Mouse (Mus musculus) thymus, postnatal 4 days (tissue): ENCODE data around the gene Brd2.
A peak's percentile ranks its signal among the peaks of the same experiment; 100 is the strongest.

Experiments
- DNase-seq: peaks from one replicate; pipeline ENCODE4 v3.0.0; 2021

Brd2 gene

GRCm38 (mm10) chr17:34109806-34110195 lies 12.6 kb downstream of the Brd2 start:
- no peak for DNase-seq

GRCm38 (mm10) chr17:34109038-34109805 lies 13.2 kb downstream of the Brd2 start:
- DNase-seq: peak; percentile 64

- no peak for DNase-seq
Measured at GRCm38 (mm10) chr17:34108460-34108859, 14.0 kb downstream of the Brd2 start.

GRCm38 (mm10) chr17:34107109-34107867 lies 15.1 kb downstream of the Brd2 start:
- no peak for DNase-seq

GRCm38 (mm10) chr17:34106555-34106954 lies 15.9 kb downstream of the Brd2 start:
- DNase-seq: no peak

GRCm38 (mm10) chr17:34104804-34105203 lies 17.6 kb downstream of the Brd2 start:
- DNase-seq: no peak

- no peak for DNase-seq
Measured at GRCm38 (mm10) chr17:34102831-34103230, 19.6 kb downstream of the Brd2 start.

GRCm38 (mm10) chr17:34101604-34102032 lies 20.8 kb downstream of the Brd2 start:
- DNase-seq: peak; percentile 99

- no peak for DNase-seq
Measured at GRCm38 (mm10) chr17:34101185-34101584, 21.2 kb downstream of the Brd2 start.

- no peak for DNase-seq
Measured at GRCm38 (mm10) chr17:34099531-34099930, 22.9 kb downstream of the Brd2 start.

- no peak for DNase-seq
Measured at GRCm38 (mm10) chr17:34098709-34099479, 23.5 kb downstream of the Brd2 start.

GRCm38 (mm10) chr17:34097272-34097671 lies 25.2 kb downstream of the Brd2 start:
- no peak for DNase-seq

GRCm38 (mm10) chr17:34096497-34097010 lies 25.9 kb downstream of the Brd2 start:
- DNase-seq: no peak

GRCm38 (mm10) chr17:34094283-34095035 lies 28.0 kb downstream of the Brd2 start:
- DNase-seq: peak; percentile 57

GRCm38 (mm10) chr17:34093199-34093874 lies 29.1 kb downstream of the Brd2 start:
- peak; percentile 82 for DNase-seq

GRCm38 (mm10) chr17:34092197-34092875 lies 30.1 kb downstream of the Brd2 start, which contains the start of gene H2-Oa:
H2-Oa (plus strand) TSS chr17:34092340.
- DNase-seq: peak; percentile 70

- peak; percentile 82 for DNase-seq
Measured at GRCm38 (mm10) chr17:34090923-34091322, 31.5 kb downstream of the Brd2 start.

GRCm38 (mm10) chr17:34088124-34088523 lies 34.3 kb downstream of the Brd2 start:
- DNase-seq: no peak

- DNase-seq: no peak
Measured at GRCm38 (mm10) chr17:34087386-34087785, 35.0 kb downstream of the Brd2 start.

- DNase-seq: no peak
Measured at GRCm38 (mm10) chr17:34083104-34083503, 39.3 kb downstream of the Brd2 start.

GRCm38 (mm10) chr17:34079621-34080020 lies 42.8 kb downstream of the Brd2 start:
- no peak for DNase-seq
